8 mouse cellular contexts compared by ENCODE assay signal in genomic region chr6:94053920-94054319, GRCm38 (mm10).
A peak's percentile ranks its signal among the peaks of the same experiment; 100 is the strongest.
DNase-seq lines count a peak whose midpoint lies in the region.

No protein-coding gene starts in this region.

- DNase-seq in adrenal gland, adult (ENCODE audit: inconsistent age in 2 of 2, low spot score in 1 of 2): peak; percentile 76 to 86
- no peak for DNase-seq in adrenal gland, adult 8-10 months
- peak; percentile 9 to 34 for DNase-seq in spleen, adult 18-20 months
- DNase-seq in spleen, postnatal 14 days (ENCODE audit: low spot score in 2 of 2): no peak
- peak; percentile 73 for DNase-seq in embryo, embryonic 10 days (ENCODE audit: low spot score)
- DNase-seq in kidney, postnatal 25 days: peak; percentile 50 to 64
- DNase-seq in lung, postnatal 25 days (ENCODE audit: low spot score): peak; percentile 23
- DNase-seq in T-cell, adult 2 months (ENCODE audit: low spot score): no peak

Comparison
In these comparisons a context has a peak if more than half of its experiments do, and no peak if none do; other contexts are left out.
1. DNase-seq: peak in adrenal gland, adult (2 of 2), spleen, adult 18-20 months (2 of 2), embryo, embryonic 10 days (single experiment), kidney, postnatal 25 days (2 of 2) and lung, postnatal 25 days (single experiment); none in adrenal gland, adult 8-10 months (single experiment), spleen, postnatal 14 days (0 of 2) and T-cell, adult 2 months (single experiment).